Mouse (Mus musculus): Measurements from ENCODE around the gene Tango2. TPM values are rescaled to one million over a fixed set of nuclear protein-coding genes. Genes with fewer than 3 reads are reported as not detected.

The Tango2 gene
- polyA plus RNA-seq, 1 experiment, result 22.2 TPM

DNA sequence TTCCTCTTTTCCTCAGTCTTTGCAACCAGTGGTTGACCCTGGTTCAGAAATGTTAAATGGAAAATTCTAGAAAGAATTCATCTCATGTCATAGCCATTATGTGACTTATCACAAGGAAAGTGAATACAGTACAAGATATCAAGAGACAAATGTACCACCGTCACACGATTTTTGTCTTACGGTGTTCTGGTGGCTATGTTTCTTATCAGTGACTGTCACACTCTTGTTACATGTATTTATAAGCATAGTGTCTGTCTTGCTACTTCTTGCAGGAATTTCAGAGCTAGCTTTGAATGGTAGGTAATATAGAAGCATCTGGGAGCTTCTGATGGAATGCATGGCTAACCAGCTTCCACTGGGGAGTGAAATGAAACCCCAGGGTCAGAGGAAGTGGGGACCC is 22.3 kb upstream of the Tango2 start:
- Histone ChIP-seq H3ac (ENCODE audit: control insufficient read depth, insufficient read length) (no peak overlapping the region), H3K4me2 (ENCODE audit: low read depth) (no peak overlapping the region), H3K79me2 (ENCODE audit: control insufficient read depth, insufficient read depth) (no peaks in the 10 kb centered on the region), H3K27me3 (ENCODE audit: control insufficient read depth, insufficient read depth, insufficient read length) (no peaks in the 10 kb centered on the region), H3K36me3 (ENCODE audit: control insufficient read depth, insufficient read depth) (no peaks in the 10 kb centered on the region), H3K4me3 (no peak overlapping the region)
- TF ChIP-seq MYOG (IDR thresholded peaks at IDR 0.05; ENCODE audit: control insufficient read depth in 1 of 3, insufficient read depth in 1 of 3, insufficient read length in 2 of 3, low read depth in 2 of 3) (no peak), USF1 (IDR thresholded peaks at IDR 0.05; ENCODE audit: low read depth) (no peak), CEBPB (IDR thresholded peaks at IDR 0.05; ENCODE audit: insufficient read depth, poor library complexity, severe bottlenecking) (no peak), POLR2A (IDR thresholded peaks at IDR 0.05; ENCODE audit: insufficient read length, low read depth) (no peak), REST (IDR thresholded peaks at IDR 0.05; ENCODE audit: insufficient read depth, insufficient read length) (no peak), E2F4 (IDR thresholded peaks at IDR 0.05; ENCODE audit: insufficient read depth) (no peak), SRF (IDR thresholded peaks at IDR 0.05; ENCODE audit: control insufficient read depth, insufficient read length, low read depth) (no peak), TCF12 (IDR thresholded peaks at IDR 0.05; ENCODE audit: insufficient read depth, poor library complexity, severe bottlenecking) (no peak), POLR2AphosphoS2 (IDR thresholded peaks at IDR 0.05; ENCODE audit: insufficient read length, low read depth) (no peak), TCF3 (IDR thresholded peaks at IDR 0.05; ENCODE audit: insufficient read length, low read depth) (no peak)

DNA sequence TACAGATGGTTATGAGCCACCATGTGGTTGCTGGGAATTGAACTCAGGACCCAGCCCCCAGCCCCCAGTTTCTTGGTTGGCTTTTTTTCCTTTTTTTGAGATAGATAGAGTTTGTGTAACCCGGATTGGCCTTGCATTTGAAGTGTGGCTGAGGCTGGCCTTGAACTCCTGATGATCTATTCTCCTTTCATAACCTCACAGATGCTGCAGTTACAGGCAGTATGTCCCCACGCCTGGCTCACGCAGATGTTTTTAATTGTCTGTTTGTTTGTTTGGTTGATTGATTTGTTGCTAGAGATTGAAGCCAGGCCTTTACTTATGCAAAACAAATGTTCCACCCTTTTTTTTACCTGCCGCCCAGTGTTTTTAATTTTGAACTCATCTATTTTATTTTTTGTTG is 18.9 kb upstream of the Tango2 start:
- Histone ChIP-seq H3ac (ENCODE audit: control insufficient read depth, insufficient read length) (no peak overlapping the region), H3K4me2 (ENCODE audit: low read depth) (no peak overlapping the region)

DNA sequence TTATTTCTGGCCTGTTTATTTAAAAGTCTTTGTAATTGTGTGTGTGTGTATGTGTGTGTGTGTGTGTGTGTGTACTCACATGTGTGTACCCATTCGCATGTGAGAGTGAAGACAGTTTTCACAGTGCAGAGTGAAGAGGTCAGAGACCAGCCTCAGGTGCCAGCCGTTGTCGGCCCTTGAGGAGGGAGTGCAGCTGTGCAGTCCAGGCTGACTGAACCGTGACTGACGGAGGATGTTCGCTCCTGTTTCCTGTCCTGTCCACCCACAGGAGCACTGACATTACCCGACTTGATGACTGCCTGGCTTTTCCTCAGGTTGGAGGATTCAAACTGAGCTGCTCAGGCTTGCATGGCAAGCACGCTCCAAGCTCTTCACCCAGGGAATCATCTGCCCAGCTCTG is 15.0 kb upstream of the Tango2 start:
- Histone ChIP-seq H3K4me2 (ENCODE audit: low read depth) (no peak overlapping the region), H3K36me3 (ENCODE audit: control insufficient read depth, insufficient read depth) (no peaks in the 10 kb centered on the region), H3K27me3 (ENCODE audit: control insufficient read depth, insufficient read depth, insufficient read length) (no peaks in the 10 kb centered on the region), H3K4me3 (no peak overlapping the region), H3ac (ENCODE audit: control insufficient read depth, insufficient read length) (no peak overlapping the region), H3K79me2 (ENCODE audit: control insufficient read depth, insufficient read depth) (no peaks in the 10 kb centered on the region)
- no peak for TF ChIP-seq MAX (IDR thresholded peaks at IDR 0.05; ENCODE audit: low read depth)
- TF ChIP-seq MYOD1 (IDR thresholded peaks at IDR 0.05; ENCODE audit: control insufficient read depth in 1 of 3, insufficient read length in 2 of 3, low read depth in 2 of 3), result no peak
- no peak for TF ChIP-seq TCF12 (IDR thresholded peaks at IDR 0.05; ENCODE audit: insufficient read depth, poor library complexity, severe bottlenecking)
- TF ChIP-seq POLR2A (IDR thresholded peaks at IDR 0.05; ENCODE audit: insufficient read length, low read depth), result no peak
- TF ChIP-seq MYOG (IDR thresholded peaks at IDR 0.05; ENCODE audit: control insufficient read depth in 1 of 3, insufficient read depth in 1 of 3, insufficient read length in 2 of 3, low read depth in 2 of 3), result no peak
- TF ChIP-seq SRF (IDR thresholded peaks at IDR 0.05; ENCODE audit: control insufficient read depth, insufficient read length, low read depth), result no peak
- TF ChIP-seq E2F4 (IDR thresholded peaks at IDR 0.05; ENCODE audit: insufficient read depth), result no peak
- no peak for TF ChIP-seq CEBPB (IDR thresholded peaks at IDR 0.05; ENCODE audit: insufficient read depth, poor library complexity, severe bottlenecking)
- TF ChIP-seq POLR2AphosphoS2 (IDR thresholded peaks at IDR 0.05; ENCODE audit: insufficient read length, low read depth), result no peak
- TF ChIP-seq USF1 (IDR thresholded peaks at IDR 0.05; ENCODE audit: low read depth), result no peak
- no peak for TF ChIP-seq TCF3 (IDR thresholded peaks at IDR 0.05; ENCODE audit: insufficient read length, low read depth)
- TF ChIP-seq REST (IDR thresholded peaks at IDR 0.05; ENCODE audit: insufficient read depth, insufficient read length), result no peak

More for the DNA sequence above, 18.9 kb upstream of the Tango2 start:
- no peak overlapping the region for H3K4me3 ChIP-seq
- no peaks in the 10 kb centered on the region for H3K27me3 ChIP-seq (ENCODE audit: control insufficient read depth, insufficient read depth, insufficient read length)
- no peaks in the 10 kb centered on the region for H3K36me3 ChIP-seq (ENCODE audit: control insufficient read depth, insufficient read depth)
- TF ChIP-seq REST (IDR thresholded peaks at IDR 0.05; ENCODE audit: insufficient read depth, insufficient read length), result no peak
- TF ChIP-seq USF1 (IDR thresholded peaks at IDR 0.05; ENCODE audit: low read depth), result no peak
- no peak for TF ChIP-seq E2F4 (IDR thresholded peaks at IDR 0.05; ENCODE audit: insufficient read depth)
- TF ChIP-seq MAX (IDR thresholded peaks at IDR 0.05; ENCODE audit: low read depth), result no peak
- no peak for TF ChIP-seq MYOG (IDR thresholded peaks at IDR 0.05; ENCODE audit: control insufficient read depth in 1 of 3, insufficient read depth in 1 of 3, insufficient read length in 2 of 3, low read depth in 2 of 3)
- TF ChIP-seq SRF (IDR thresholded peaks at IDR 0.05; ENCODE audit: control insufficient read depth, insufficient read length, low read depth), result no peak
- no peak for TF ChIP-seq TCF3 (IDR thresholded peaks at IDR 0.05; ENCODE audit: insufficient read length, low read depth)
- no peak for TF ChIP-seq MYOD1 (IDR thresholded peaks at IDR 0.05; ENCODE audit: control insufficient read depth in 1 of 3, insufficient read length in 2 of 3, low read depth in 2 of 3)
- TF ChIP-seq CEBPB (IDR thresholded peaks at IDR 0.05; ENCODE audit: insufficient read depth, poor library complexity, severe bottlenecking), result no peak
- TF ChIP-seq POLR2AphosphoS2 (IDR thresholded peaks at IDR 0.05; ENCODE audit: insufficient read length, low read depth), result no peak
- TF ChIP-seq TCF12 (IDR thresholded peaks at IDR 0.05; ENCODE audit: insufficient read depth, poor library complexity, severe bottlenecking), result no peak
- no peak for TF ChIP-seq POLR2A (IDR thresholded peaks at IDR 0.05; ENCODE audit: insufficient read length, low read depth)
- H3K79me2 ChIP-seq (ENCODE audit: control insufficient read depth, insufficient read depth), result no peaks in the 10 kb centered on the region

DNA sequence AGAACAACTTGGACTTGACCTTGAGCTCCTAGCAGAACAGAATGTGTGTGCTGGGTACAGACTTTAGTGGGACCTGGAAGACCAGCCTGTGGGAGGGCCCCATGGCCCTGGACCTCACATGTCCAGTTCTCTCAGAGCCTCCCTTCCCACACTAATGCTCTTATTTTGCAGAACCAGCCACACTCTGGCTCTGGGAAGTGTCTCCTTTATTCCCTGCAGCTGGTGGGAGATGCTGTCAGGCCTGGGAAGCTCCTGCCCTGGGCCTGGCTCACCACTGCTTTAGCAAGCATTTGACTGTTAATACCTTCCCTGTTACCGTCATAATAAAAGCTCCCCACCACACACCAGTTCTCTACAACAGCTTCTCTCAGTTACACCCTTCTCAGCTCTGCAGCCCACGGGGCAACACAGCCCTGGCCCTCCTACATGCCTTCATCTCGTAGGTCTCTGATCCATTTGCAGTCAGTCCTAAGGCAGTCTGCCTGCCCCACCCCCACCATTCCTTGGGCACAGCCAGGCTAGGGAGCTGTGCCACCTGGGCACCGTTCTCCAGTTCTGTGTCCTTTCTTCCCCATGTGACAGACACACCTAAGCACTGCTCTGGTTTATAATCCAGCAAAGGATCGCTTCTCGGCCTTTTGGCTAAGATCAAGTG is 12.4 kb upstream of the Tango2 start:
- H3K36me3 ChIP-seq (ENCODE audit: control insufficient read depth, insufficient read depth), result no peaks in the 10 kb centered on the region
- TF ChIP-seq SRF (IDR thresholded peaks at IDR 0.05; ENCODE audit: control insufficient read depth, insufficient read length, low read depth) (no peak), E2F4 (IDR thresholded peaks at IDR 0.05; ENCODE audit: insufficient read depth) (no peak), USF1 (IDR thresholded peaks at IDR 0.05; ENCODE audit: low read depth) (no peak)
- H3K4me2 ChIP-seq (ENCODE audit: low read depth), result no peak overlapping the region
- H3K4me3 ChIP-seq, result no peak overlapping the region
- no peak overlapping the region for H3ac ChIP-seq (ENCODE audit: control insufficient read depth, insufficient read length)
- H3K27me3 ChIP-seq (ENCODE audit: control insufficient read depth, insufficient read depth, insufficient read length), result no peaks in the 10 kb centered on the region
- no peaks in the 10 kb centered on the region for H3K79me2 ChIP-seq (ENCODE audit: control insufficient read depth, insufficient read depth)

DNA sequence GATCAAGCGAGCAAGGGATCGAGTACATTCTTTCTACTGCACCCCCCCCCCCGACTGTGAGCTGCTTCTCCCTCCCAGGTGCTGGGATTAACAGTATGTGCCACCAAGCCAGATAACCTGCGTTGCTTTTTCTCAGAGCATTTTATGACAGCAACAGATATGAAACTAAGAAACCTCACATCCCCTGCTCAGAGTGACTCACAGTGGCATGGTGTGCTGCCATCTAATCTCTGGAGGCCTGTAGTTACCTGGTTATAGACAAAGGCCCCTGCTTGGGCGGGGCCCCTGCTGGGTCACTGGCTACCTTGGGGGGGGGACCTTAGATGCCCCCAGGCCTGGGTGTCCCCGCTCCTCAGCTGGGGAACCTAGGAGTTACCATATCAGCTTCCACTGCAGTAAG is 10.1 kb upstream of the Tango2 start:
- no peaks in the 10 kb centered on the region for H3K79me2 ChIP-seq (ENCODE audit: control insufficient read depth, insufficient read depth)
- H3K4me3 ChIP-seq, result no peak overlapping the region
- H3K27me3 ChIP-seq (ENCODE audit: control insufficient read depth, insufficient read depth, insufficient read length), result no peaks in the 10 kb centered on the region
- no peak overlapping the region for H3K4me2 ChIP-seq (ENCODE audit: low read depth)
- no peak for TF ChIP-seq E2F4 (IDR thresholded peaks at IDR 0.05; ENCODE audit: insufficient read depth)
- TF ChIP-seq SRF (IDR thresholded peaks at IDR 0.05; ENCODE audit: control insufficient read depth, insufficient read length, low read depth), result no peak
- no peak for TF ChIP-seq MAX (IDR thresholded peaks at IDR 0.05; ENCODE audit: low read depth)
- no peak for TF ChIP-seq USF1 (IDR thresholded peaks at IDR 0.05; ENCODE audit: low read depth)
- no peak for TF ChIP-seq TCF12 (IDR thresholded peaks at IDR 0.05; ENCODE audit: insufficient read depth, poor library complexity, severe bottlenecking)
- TF ChIP-seq POLR2AphosphoS2 (IDR thresholded peaks at IDR 0.05; ENCODE audit: insufficient read length, low read depth), result no peak
- no peak for TF ChIP-seq MYOD1 (IDR thresholded peaks at IDR 0.05; ENCODE audit: control insufficient read depth in 1 of 3, insufficient read length in 2 of 3, low read depth in 2 of 3)
- TF ChIP-seq POLR2A (IDR thresholded peaks at IDR 0.05; ENCODE audit: insufficient read length, low read depth), result no peak
- TF ChIP-seq REST (IDR thresholded peaks at IDR 0.05; ENCODE audit: insufficient read depth, insufficient read length), result no peak
- TF ChIP-seq TCF3 (IDR thresholded peaks at IDR 0.05; ENCODE audit: insufficient read length, low read depth), result no peak
- TF ChIP-seq MYOG (IDR thresholded peaks at IDR 0.05; ENCODE audit: control insufficient read depth in 1 of 3, insufficient read depth in 1 of 3, insufficient read length in 2 of 3, low read depth in 2 of 3), result no peak
- no peak for TF ChIP-seq CEBPB (IDR thresholded peaks at IDR 0.05; ENCODE audit: insufficient read depth, poor library complexity, severe bottlenecking)
- H3ac ChIP-seq (ENCODE audit: control insufficient read depth, insufficient read length), result no peak overlapping the region
- no peaks in the 10 kb centered on the region for H3K36me3 ChIP-seq (ENCODE audit: control insufficient read depth, insufficient read depth)
